Mouse (Mus musculus): ENCODE results near the gene Lekr1.
"Not testable (repeated sequence)": the region's sequence is repeated elsewhere in the genome, so short reads cannot be mapped to it uniquely, and the experiment has no call there.

Lekr1 gene

DNA sequence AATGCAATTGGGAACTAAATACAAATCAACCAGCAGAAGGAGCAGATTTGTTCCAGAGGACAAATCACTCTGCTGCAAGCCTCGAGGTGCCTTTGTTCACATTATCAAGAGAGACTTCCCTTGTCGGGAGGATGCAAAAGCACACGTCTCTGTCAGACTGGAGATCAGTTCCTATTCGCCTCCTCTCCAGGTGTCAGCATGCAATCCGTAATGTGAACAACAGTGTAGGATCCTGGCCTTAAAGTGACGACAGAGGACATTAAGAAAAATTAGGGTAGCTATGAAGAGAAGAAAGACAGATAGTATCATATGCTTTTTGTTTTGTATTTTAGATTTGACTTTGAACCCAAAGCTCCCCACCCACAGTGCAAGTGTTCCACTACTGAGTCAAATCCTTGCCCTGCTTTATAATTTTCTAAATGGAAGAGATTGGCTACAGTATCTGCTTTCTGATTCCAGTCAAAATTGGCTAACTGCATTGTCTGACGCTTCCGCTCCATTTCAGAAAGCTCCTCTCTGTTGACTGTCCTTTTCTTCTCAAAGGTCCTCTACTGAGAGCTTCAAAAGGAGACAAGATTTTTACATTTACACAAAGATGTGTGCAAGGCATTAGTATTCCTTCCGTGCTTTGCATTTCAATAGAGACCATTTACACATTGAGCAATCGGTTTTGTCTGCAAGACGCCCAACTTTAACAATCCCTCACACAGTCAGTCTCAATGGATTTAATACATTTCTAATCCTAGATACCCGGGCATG lies 8.9 kb upstream of the Lekr1 start:
- DNase-seq = no peak

DNA sequence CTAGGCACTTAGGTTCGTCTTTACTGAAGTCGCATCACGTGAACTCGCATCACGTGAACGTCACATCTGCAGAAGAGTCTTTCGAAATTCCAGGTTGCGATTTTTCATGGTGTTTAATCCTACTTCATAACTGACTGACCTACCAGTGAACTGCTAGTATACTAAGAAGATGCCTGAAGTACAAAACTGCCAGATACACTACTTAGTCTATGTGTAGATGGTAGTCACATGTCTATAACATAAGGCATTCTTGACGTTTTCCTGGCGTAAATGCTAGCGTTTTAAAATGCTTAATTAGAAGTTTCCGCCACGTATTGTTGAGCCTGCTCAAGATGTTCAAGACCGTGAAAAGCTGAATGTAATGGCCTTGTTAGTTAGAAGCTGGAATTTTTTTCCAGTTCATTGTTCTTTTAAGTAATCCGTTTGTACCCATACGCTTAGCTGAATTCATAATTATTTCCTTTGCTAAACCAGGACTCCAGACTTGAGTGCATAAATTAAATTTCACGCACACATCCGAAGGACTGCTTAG lies 7.9 kb upstream of the Lekr1 start:
- no peak for DNase-seq

DNA sequence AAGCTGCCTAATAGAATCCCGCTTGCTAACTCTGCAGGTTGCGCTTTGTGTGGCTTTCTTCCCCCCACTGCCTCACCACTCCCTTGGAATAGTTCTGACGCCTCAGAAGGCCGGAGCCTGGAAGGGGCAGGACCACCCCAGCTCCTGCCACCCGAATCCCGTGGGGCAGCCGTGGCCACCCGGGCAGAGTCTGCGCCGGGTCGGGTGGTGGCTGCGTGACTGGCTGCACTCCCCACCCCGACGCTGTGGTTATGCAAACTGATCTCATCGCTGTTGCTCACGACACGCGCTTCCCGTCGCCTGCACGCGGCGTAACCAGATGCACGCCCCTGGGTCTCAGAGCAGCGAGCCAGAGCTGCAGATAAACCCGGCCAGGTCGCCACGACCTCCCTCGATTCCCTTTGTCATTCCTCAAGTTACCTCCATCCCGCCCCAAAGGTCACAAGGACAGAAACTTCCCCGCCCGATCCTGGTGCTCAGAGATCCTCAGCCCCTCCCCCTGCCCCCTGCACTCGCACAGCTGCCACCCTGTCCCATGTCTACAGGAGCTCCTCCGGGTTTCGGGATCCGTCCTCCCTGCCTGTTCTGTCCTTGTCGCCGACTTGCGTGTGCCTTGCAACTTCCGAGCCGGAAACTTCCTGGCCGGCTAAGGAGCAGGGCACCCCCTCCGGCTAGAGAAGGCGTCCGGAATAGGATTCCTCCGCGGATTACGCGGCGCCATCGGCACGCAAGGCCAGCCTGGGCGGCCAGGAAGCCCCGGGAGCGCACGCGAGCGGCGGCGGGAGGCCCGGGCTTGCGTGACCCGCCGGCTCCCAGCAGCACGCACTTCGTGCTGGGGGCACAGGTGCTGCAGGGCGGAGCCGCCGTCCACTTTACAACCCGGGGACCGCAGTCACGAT lies 7.1 kb upstream of the Lekr1 start:
- peak; percentile 58 to 67 for DNase-seq

DNA sequence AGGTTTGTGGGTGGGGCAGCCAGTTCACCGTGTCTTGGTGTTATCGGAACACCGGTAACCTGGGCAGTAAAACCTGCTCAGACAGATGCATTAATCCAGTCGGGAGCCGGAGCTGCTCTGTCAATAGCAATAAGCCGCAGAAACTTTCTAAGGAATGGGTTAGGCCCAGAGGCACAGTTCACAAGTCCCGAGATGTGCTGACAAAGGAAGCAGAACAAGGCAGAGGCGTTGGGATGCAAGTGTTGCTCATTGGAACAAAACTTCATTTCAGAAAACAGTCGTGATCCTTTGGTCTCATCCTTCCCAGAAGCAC lies 6.5 kb upstream of the Lekr1 start:
- DNase-seq = no peak

DNA sequence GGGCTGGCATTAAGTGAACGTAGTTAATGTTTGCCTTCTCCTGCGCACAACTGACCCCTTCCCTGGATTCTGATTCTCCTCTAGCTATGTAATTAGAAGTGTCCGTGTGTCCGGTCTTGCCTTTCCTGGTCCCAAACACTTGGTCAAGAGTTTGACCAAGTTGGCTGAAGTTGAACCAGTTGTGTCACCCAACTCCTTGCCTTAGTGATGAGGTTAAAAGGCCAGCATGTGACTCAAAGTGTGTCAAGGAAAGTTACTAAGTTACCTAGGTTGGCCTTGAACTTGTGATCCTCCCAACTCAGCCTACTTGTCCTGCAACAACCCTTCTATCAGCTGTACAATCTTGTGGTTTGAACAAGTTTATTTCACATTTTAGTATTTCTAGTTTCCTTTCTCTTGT lies 5.7 kb upstream of the Lekr1 start:
- DNase-seq = no peak

DNA sequence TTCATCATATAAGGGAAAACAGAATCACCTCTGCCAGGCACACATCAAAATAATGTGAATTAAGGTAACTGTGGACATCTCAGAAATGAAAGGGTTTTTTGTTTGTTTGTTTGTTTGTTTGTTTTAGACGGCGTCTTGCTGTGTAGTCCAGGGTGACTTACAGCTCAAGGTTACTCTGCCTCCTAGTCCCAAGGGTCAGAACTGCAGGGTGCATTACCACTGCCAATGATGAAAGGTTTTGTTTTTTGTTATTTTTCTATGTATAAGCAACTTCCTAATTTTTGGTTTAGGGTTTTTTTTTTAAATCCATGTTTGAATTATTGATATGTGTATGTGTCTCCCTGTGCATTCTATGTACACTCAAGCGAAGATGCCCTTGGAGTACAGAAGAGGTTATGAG lies 4.3 kb upstream of the Lekr1 start:
- DNase-seq = no peak

DNA sequence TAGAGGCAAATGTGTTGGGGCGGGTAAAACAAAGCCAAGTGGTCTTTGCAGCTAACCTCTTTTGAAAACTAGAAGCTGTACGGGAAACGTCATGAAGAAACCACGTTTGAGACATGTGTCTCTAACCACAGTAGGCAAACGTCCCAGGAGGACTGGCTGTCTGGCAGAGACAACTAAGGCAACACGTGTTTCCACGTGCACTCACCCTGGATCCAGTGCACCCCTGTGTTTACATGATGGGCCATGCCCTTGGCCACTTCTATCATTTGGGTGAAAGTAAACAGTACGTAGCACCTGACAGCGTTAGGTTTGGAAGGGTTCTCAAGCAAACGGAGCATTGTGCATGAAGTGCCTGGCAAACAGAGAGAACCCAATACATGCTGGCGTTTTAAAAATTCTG lies 2.9 kb upstream of the Lekr1 start:
- DNase-seq = no peak

DNA sequence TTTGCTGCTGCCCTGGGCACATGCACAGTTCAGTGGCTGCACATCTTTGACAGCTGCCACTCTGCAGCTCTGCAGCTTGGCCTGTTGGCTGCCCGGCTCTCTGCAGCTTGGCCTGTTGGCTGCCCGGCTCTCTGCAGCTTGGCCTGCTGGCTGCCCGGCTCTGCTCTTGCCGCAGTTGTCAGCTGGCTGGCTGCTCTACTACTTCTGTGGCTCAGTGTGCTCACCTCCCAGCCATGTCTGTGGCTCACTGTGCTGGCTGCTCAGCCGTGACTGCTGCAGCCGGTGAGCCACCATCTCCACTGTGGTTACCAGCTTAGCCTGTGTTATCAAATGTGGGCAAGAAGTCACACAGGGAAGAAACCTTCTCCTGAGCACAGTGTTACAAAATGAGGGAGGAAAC lies 4.2 kb downstream of the Lekr1 start:
- DNase-seq = no peak

DNA sequence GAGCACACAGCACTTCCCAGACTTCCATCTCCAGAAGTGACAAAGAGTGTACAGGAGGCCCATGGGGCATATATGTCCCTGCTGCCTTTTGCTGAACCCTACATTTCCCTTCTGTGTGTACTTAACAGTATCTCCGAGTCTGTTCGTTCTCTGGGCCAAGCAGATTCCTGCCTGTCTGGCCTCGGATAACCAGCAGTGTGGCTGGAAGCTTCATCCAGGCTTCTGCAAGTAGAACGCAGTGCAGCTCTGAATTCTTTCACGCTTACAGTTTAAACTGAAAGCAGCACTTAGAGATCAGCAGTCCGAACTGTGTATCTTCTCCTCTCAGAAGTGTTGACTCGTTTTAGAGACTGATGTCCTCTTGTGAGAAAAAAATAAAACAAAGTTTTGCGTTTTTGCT lies 7.7 kb downstream of the Lekr1 start:
- no peak for DNase-seq

DNA sequence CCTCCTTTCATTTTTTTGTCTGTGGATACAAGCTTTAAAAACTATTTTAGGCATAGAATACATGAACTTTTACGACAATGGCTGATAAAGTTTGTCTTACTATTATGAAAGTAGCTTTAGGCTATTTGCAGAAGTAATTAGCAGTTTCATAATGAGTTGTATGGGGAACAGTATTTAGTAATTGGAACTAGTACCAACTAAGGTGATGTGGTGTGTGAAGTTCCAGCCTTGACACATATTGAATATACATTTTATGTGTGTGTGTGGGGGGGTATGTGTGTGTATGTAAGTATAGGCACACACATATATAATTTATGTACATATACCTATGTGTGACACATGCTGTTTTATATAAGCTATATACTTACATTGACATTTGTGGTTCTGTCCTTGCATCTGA lies 14.6 kb downstream of the Lekr1 start:
- no peak for DNase-seq

DNA sequence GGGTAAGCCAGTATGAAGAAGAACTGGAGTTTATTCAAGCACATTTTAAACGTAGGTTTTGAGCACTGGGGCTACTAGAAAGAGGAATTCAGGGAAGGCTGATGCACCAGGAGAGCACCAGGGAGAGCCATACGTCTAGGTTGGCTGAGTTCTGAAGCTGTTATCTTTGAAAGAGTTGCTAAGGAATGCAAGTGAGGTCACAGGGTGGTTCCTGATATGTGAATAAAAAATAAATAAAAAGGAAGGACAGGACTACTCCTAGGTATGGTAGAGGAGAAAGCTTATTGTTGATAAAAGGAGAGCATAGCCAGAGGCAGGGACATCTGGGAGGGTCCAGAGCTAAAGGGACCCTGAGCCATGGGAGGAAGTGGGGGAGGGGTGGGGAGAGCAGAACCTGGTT lies 23.7 kb downstream of the Lekr1 start:
- no peak for DNase-seq

DNA sequence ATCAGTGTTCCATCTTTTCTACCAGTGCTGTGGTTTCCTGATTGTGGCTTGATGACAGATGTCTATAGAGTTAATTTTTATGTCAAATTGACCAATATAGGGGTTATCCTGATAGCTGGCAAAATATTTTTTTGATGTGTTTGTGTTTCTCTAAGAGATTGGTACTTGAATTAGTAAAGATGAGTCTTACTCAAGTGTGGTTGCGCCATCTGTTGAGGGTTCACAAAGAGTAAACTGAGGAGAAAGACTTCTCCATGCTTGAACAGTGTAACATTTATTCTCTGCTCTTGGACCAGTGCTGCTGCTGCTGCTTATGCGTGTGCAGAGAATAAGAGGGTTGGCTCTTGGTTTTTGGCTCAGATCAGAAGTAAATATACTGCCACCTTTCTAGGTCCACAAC lies 24.8 kb downstream of the Lekr1 start:
- DNase-seq = no peak

DNA sequence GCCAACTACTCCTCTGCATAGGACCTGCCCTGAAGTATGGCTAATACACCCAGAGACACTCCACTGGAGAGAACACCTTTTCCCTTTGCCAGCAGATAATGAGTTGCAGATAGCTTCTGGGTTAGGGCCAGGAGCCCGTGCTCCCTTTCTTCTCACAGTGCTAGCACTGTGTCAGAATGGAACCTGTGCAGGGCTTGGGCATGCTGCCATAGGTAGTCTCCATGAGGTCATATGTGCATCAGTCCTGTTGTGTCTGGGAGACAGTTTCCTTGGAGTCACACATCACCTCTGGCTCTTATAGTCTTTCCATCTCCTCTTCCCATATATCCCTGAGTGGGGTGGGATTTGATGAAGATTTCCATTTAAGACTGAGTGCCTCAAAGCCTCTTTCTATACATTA lies 33.7 kb downstream of the Lekr1 start:
- DNase-seq = no peak

DNA sequence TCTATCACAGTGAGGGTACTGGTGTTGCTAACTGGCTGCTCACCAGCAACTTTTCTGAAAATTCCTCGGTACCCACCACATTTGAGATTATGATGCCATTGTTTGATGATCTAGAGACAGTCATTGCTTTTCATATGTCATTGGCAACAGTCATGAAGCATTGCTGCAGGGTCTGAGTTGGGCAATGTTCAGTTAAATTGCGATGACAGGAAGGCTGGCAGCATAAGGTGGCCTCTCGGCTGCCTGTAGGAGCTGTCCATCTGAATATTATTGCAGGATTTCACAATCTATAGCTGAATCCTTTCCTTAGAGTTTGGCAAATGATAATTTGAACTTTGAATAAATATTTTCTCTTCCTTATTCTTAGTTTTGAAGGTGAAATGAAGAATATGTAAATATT lies 48.3 kb downstream of the Lekr1 start:
- DNase-seq = no peak

DNA sequence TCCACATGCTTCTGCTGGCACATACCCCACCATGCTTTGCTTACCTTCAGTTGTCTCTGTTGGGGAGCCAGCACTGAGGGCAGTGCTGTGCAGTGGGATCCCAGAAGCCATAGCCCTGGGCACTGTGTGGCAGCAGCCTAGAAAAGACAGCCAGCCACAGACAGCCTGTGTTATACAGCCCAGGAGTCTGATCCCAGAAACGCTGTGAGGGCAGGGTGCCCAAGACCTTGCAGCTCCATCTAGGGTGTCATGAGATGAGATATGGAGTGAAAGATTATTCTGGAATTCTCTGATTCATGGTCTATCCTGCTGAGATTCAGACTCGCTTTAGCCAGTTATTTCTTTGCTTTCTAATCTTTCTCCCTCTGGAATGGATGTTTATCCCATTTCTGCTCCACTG lies 51.4 kb downstream of the Lekr1 start:
- DNase-seq = no peak

DNA sequence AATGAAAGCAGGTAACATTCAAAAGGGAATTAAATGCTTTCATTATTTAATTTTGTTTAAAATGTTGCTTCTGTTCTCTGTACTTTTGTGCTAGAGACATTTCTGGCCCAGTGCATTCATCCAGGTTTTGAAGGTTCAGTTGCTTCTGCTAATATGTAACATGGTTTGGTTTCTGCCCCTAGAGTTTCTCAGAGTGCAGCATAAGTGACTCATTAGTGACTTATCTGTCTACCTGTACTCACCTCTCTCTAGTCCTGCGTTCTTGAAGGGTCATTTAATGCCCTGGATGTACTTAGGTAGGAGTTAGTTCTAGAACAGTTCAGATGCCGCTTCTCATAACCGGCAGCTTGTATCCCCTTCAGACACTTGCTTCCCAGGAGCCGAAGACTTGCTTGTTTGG lies 56.9 kb downstream of the Lekr1 start:
- no peak for DNase-seq

DNA sequence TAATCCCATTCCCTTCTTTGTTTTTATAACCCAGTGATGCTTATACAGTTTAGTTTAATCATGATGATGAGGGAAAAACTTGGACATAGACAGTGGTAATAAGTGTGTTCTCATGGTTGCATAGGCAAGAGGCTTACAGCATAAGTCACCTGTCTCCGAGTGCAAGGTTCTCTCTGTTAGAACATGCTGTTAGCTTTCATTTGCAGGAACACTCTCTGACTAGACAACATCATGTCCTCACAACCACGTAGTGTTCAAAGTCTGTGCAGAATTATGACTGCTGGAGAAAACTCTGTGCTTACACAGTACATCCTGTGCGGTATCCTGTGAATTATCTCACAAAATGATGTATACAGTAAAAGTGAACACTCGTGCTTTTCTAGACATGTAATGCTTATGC lies 57.6 kb downstream of the Lekr1 start:
- no peak for DNase-seq

DNA sequence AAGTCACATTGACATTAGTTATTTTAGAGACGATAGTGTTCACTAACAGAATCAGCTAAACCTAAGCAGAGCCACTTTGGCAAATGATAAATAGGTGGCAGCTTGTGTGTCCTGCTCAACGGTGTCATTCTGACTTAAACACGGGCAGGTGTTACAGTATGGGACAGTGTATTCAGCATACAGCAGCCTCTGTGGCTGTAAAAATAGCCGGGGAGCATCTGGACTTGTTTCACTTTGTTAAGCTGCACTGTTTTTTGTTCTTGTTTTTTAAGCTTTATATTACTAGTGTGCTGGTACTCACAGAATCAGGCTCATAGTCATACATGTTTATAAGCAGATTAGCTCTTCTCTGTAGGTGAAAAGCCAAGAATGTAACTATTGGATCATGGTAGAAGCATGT lies 71.8 kb downstream of the Lekr1 start:
- DNase-seq = no peak

DNA sequence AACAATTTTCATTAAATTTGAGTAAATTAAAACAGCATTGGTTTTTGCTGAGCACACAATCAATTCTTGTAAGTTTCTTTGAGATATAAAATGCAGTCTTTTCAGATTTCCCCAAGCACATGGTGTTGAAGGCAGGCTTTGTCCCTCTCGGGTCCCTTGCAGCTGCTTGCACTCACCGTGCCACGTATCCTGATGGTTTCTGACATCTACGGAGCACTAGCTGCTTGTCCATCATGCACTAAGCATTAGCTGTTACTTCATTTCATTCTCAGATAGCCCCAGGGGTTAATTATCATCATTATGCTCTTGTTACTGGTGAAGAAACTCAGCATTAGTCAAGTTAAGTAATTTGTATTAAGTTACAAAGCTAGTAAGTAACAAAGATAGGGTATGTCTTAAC lies 78.9 kb downstream of the Lekr1 start:
- DNase-seq = no peak

DNA sequence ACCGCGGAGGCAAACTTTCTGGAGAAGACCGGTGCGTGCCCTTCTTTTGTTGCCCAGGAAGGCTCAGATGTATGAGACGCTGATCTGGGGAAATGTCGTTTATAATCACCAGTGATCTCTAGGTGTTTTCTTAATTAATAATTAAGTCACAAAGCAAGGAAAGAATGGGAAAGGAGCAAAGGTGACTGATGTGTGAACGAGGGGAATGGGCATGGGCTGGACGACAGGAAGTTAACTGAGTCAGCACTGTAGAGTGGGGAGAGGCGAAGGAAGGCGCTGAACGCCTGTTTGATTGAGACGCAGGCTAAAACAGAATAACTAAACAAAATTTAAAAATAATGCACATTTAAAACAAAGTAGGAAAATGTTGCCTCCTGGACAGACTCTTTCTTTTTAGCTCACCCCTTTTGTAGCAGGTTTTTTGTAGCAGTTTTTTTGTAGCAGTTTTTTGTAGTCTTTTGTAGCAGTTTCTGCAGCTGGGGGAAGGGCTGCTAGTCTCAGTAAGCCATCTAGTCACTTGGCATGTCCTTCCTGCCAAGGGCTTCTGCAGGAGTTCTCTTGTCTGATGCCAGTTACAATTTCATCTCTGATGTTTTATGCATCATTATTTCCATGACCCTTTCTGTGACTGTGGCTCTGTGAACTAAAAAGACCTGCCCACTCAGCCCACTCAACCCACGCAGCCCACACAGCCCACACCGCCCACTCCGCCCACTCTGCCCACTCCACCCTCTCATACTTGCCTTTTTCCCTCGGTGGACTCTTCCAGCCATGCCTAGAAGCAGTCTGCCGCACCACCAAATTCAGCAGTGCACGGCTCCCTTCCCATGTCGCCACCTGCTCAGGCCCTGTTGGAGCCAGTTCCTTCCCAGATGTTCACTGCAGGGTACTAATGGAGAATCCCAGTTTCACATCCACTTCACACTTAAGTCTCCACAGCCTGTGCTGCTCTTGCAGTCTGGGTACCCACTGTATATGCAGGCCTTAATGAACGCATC lies 98.8 kb downstream of the Lekr1 start:
- no peak for DNase-seq

DNA sequence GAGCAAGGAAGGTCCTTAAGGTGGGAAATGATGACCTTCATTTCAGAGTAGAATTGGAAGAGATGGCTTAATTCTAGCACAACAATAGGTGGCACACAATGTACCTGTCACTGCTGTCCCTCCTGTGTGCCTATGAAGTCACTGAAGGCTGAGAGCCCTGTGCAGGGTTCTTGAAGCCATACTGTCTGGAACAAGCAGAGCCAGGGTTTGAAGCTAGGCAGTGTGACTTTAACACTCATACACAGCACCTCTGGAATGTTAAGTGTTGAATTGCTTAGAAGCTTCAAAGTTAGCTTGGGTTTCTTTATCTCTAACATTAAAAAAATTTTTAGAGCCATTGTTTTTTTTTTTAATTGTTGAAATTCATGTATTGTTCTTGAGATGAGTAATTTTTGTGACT lies 100.4 kb downstream of the Lekr1 start:
- DNase-seq = no peak

DNA sequence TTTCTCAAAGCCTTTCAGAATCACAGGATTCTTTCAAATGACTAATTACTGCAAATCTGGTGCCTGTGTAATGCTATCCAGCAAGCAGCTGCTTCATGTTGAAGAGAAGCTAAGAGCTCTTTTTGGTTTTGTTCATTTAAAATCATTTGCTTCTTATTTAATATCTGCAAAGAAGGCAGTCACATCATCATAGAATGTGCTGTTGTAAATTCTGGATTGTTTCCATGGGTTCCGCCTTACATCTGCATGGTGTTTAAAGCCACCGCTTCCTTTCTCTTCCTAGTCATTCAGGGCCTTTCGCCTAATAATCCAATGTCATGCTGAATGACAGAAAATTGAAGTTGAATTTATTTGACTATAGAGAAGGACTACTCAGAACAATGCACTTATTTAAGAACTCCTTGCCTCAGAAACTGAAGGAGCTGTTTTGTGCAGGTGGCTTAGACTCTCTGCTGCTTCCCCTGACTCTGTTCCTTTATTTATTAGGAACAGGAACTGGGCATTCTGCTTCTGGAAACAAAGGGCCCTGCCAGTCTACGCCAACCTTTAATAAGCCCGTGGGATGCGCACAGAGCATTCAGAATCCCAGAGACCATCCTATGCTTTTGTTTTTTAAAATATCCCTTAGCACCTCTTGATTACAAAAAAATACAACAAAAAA lies 101.3 kb downstream of the Lekr1 start:
- DNase-seq = no peak

DNA sequence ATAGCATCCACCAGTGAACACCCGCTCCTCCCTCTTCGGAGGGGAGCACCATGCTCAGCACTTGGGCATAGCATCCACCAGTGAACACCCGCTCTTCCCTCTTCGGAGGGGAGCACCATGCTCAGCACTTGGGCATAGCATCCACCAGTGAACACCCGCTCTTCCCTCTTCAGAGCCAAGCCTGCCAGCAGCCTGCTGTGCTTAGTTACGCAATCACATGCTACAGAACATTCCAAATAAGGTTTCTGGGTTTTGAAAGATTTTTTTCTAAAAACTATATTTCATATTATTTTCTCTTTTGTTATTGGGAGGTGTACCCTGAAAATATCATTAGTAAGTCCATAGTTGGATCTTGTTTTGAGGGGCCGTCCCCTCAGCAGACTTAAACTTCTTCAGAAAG lies 103.6 kb downstream of the Lekr1 start:
- DNase-seq = not testable (repeated sequence)

Data from cerebellum, adult 18-20 months (tissue).